Mouse (Mus musculus) regulatory T cell (primary cell): ENCODE measurements around the gene Elf3.

Experiments
- in situ Hi-C: fragments of 300-600 bp; cut with MboI, MseI; formaldehyde crosslinking; loops from one replicate; pipeline ENCODE4 v1.15.1; 2025; ENCODE audit warnings: high pct_unique_total_duplicates

The Elf3 gene

GRCm38 (mm10) chr1:135258380-135259127 is at the start of gene Elf3:
Elf3 (minus strand) TSS chr1:135258568.
- in situ Hi-C loops: loop anchor here (10.0 kb wide), 1 partner anchor 1044 kb away; no protein-coding TSS in a partner anchor

GRCm38 (mm10) chr1:135290908-135291307 is 32.5 kb upstream of the Elf3 start:
- in situ Hi-C loops: loop anchor here (10.0 kb wide), 1 partner anchor 1244 kb away; no protein-coding TSS in a partner anchor

GRCm38 (mm10) chr1:135286311-135286710 is 27.9 kb upstream of the Elf3 start:
- in situ Hi-C loops: no loop called here

- in situ Hi-C loops: no loop called here
Measured at GRCm38 (mm10) chr1:135283826-135284291, 25.5 kb upstream of the Elf3 start, which contains the start of gene Rnpep. Rnpep (minus strand) TSS chr1:135284084.

- in situ Hi-C loops: no loop called here
Measured at GRCm38 (mm10) chr1:135283287-135283825, 25.0 kb upstream of the Elf3 start.

- in situ Hi-C loops: no loop called here
Measured at GRCm38 (mm10) chr1:135282536-135283286, 24.3 kb upstream of the Elf3 start.

GRCm38 (mm10) chr1:135281841-135282240 is 23.5 kb upstream of the Elf3 start:
- in situ Hi-C loops: no loop called here

GRCm38 (mm10) chr1:135280646-135281045 is 22.3 kb upstream of the Elf3 start:
- in situ Hi-C loops: no loop called here

GRCm38 (mm10) chr1:135271371-135271770 is 13.0 kb upstream of the Elf3 start:
- in situ Hi-C loops: no loop called here

- in situ Hi-C loops: no loop called here
Measured at GRCm38 (mm10) chr1:135267663-135268446, 9.5 kb upstream of the Elf3 start.

GRCm38 (mm10) chr1:135265834-135266233 is 7.5 kb upstream of the Elf3 start:
- in situ Hi-C loops: no loop called here

GRCm38 (mm10) chr1:135263316-135263715 is 4.9 kb upstream of the Elf3 start:
- in situ Hi-C loops: no loop called here

GRCm38 (mm10) chr1:135262329-135262728 is 4.0 kb upstream of the Elf3 start:
- in situ Hi-C loops: no loop called here

GRCm38 (mm10) chr1:135260931-135261330 is 2.6 kb upstream of the Elf3 start:
- in situ Hi-C loops: no loop called here

GRCm38 (mm10) chr1:135259128-135259436 is 714 bp upstream of the Elf3 start:
- in situ Hi-C loops: loop anchor here (10.0 kb wide), 1 partner anchor 1044 kb away; no protein-coding TSS in a partner anchor

- in situ Hi-C loops: loop anchor here (10.0 kb wide), 1 partner anchor 1041 kb away; no protein-coding TSS in a partner anchor
Measured at GRCm38 (mm10) chr1:135256299-135256698, 2.1 kb downstream of the Elf3 start.

- in situ Hi-C loops: loop anchor here (10.0 kb wide), 1 partner anchor 1038 kb away; no protein-coding TSS in a partner anchor
Measured at GRCm38 (mm10) chr1:135252854-135253253, 5.5 kb downstream of the Elf3 start.

GRCm38 (mm10) chr1:135251405-135251804 is 7.0 kb downstream of the Elf3 start:
- in situ Hi-C loops: loop anchor here (10.0 kb wide), 1 partner anchor 1037 kb away; no protein-coding TSS in a partner anchor

GRCm38 (mm10) chr1:135250706-135251105 is 7.7 kb downstream of the Elf3 start:
- in situ Hi-C loops: loop anchor here (10.0 kb wide), 1 partner anchor 1036 kb away; no protein-coding TSS in a partner anchor

- in situ Hi-C loops: no loop called here
Measured at GRCm38 (mm10) chr1:135248434-135248850, 9.9 kb downstream of the Elf3 start.

GRCm38 (mm10) chr1:135244014-135244413 is 14.4 kb downstream of the Elf3 start:
- in situ Hi-C loops: no loop called here
